Mouse (Mus musculus) forebrain, postnatal 0 days (tissue): Measurements from ENCODE around the gene Ankrd65. TPM values are rescaled to one million over a fixed set of nuclear protein-coding genes. Genes with fewer than 3 reads are reported as not detected.
A peak's percentile ranks its signal among the peaks of the same experiment; 100 is the strongest.

Experiments used
- ATAC-seq: fragments of 200-750 bp; cut with Nextera tagmentation; 2 replicates; pipeline ENCODE4 v1.8.0; 2017; ENCODE audit warnings: mild to moderate bottlenecking, moderate library complexity
- DNase-seq: peaks from one replicate; pipeline ENCODE4 v3.0.0-alpha.2; 2015
- H3K27ac ChIP-seq: fragments of 300-500 bp; sonication (generic); 2 replicates; pipeline ENCODE4 v1.5.1; 2014; ENCODE audit warnings: low read depth, mild to moderate bottlenecking, antibody characterized with exemption, low read length, moderate library complexity, mixed read lengths
- H3K27me3 ChIP-seq: fragments of 300-500 bp; sonication (generic); 2 replicates; pipeline ENCODE4 v1.6.1; 2014; ENCODE audit warnings: mild to moderate bottlenecking, low read length, mixed read lengths; ENCODE audit not compliant: insufficient read depth
- H3K36me3 ChIP-seq: fragments of 300-500 bp; sonication (generic); 2 replicates; pipeline ENCODE4 v1.6.1; 2014; ENCODE audit warnings: mild to moderate bottlenecking, moderate library complexity; ENCODE audit not compliant: insufficient read depth
- H3K4me1 ChIP-seq: fragments of 300-500 bp; sonication (generic); 2 replicates; pipeline ENCODE4 v1.6.1; 2014; ENCODE audit warnings: antibody characterized with exemption; ENCODE audit not compliant: insufficient read depth
- H3K4me2 ChIP-seq: fragments of 300-500 bp; sonication (generic); 2 replicates; pipeline ENCODE4 v1.6.1; 2014; ENCODE audit warnings: low read depth, mild to moderate bottlenecking, moderate library complexity
- H3K4me3 ChIP-seq: fragments of 300-500 bp; sonication (generic); 2 replicates; pipeline ENCODE4 v1.5.1; 2014; ENCODE audit warnings: low read depth, low read length, mixed read lengths
- H3K9ac ChIP-seq: fragments of 300-500 bp; sonication (generic); 2 replicates; pipeline ENCODE4 v1.6.1; 2014; ENCODE audit warnings: mild to moderate bottlenecking
- H3K9me3 ChIP-seq: fragments of 300-500 bp; sonication (generic); 2 replicates; pipeline ENCODE4 v1.6.1; 2016; ENCODE audit warnings: low read length
- CTCF ChIP-seq: sonication (generic); IDR thresholded peaks from 2 replicates; pipeline ENCODE4 v1.5.1; 2016; ENCODE audit warnings: antibody characterized with exemption, control low read depth, low read depth
- WGBS: fragments of 180-500 bp; shearing (Covaris S2); extraction: QIAGEN DNeasy Blood & Tissue Kit; methylation state at CpG from one replicate; pipeline ENCODE4 v1.1.7; 2014; 5-methylcytosine and 5-hydroxymethylcytosine counted together
- polyA plus RNA-seq: library from polyadenylated mRNA; unstranded; fragments of >200 nt; fragmentation: Nextera tagmentation; extraction: Ambion mirVana; gene quantifications from 2 replicates; pipeline ENCODE4 v1.2.1, GENCODE M21; 2015
- total RNA-seq: library from RNA; depleted of rRNA; stranded (reverse); fragments of >200 nt; gene quantifications from 2 replicates; pipeline ENCODE4 v1.2.3, GENCODE M21; 2014

Gene Ankrd65
- total and polyA plus RNA-seq, 2 experiments from 2014 or later: not detected

GRCm38 (mm10) chr4:155769880-155770512 lies 20.2 kb upstream of the Ankrd65 start:
- Histone ChIP-seq H3K4me1 (peaks cover 12% of the 10 kb centered on the region), H3K9me3 (no peaks in the 10 kb centered on the region), H3K36me3 (no peaks in the 10 kb centered on the region), H3K27ac (peak overlapping the region; percentile 69; the same call in 1 of the 2 replicates), H3K27me3 (no peaks in the 10 kb centered on the region), H3K9ac (peak overlapping the region; percentile 72), H3K4me3 (peak overlapping the region; percentile 50), H3K4me2 (peak overlapping the region; percentile 90)
- ATAC-seq (peak; percentile 80), DNase-seq (peak; percentile 89)
- 2% methylated on average over 39 of the region's 39 CpGs for WGBS
- peak; percentile 100 for TF ChIP-seq CTCF

- no peak for TF ChIP-seq CTCF
- DNase-seq (no peak), ATAC-seq (no peak)
- peak overlapping the region; percentile 90 for H3K4me2 ChIP-seq
- peak overlapping the region; percentile 72 for H3K9ac ChIP-seq
- peak overlapping the region; percentile 50 for H3K4me3 ChIP-seq
- 40% methylated on average over 24 of the region's 24 CpGs for WGBS
- H3K36me3 ChIP-seq: no peaks in the 10 kb centered on the region
- no peaks in the 10 kb centered on the region for H3K27me3 ChIP-seq
- H3K27ac ChIP-seq: no peak overlapping the region
- no peaks in the 10 kb centered on the region for H3K9me3 ChIP-seq
- H3K4me1 ChIP-seq: peaks cover 17% of the 10 kb centered on the region
These were observed 19.6 kb upstream of the Ankrd65 start for GRCm38 (mm10) chr4:155770626-155771025.

GRCm38 (mm10) chr4:155771706-155772105 lies 18.5 kb upstream of the Ankrd65 start:
- no peak overlapping the region for H3K4me2 ChIP-seq
- DNase-seq (no peak), ATAC-seq (no peak)
- no peak overlapping the region for H3K4me3 ChIP-seq
- no peak overlapping the region for H3K27ac ChIP-seq
- H3K9me3 ChIP-seq: no peaks in the 10 kb centered on the region
- no peaks in the 10 kb centered on the region for H3K27me3 ChIP-seq
- 88% methylated on average over 2 of the region's 2 CpGs for WGBS
- no peaks in the 10 kb centered on the region for H3K36me3 ChIP-seq
- TF ChIP-seq CTCF: no peak
- H3K9ac ChIP-seq: no peak overlapping the region
- H3K4me1 ChIP-seq: peaks cover 17% of the 10 kb centered on the region

- H3K9ac ChIP-seq: no peak overlapping the region
- H3K27me3 ChIP-seq: no peaks in the 10 kb centered on the region
- H3K4me1 ChIP-seq: peaks cover 17% of the 10 kb centered on the region
- 85% methylated on average over 13 of the region's 13 CpGs for WGBS
- ATAC-seq: no peak
- H3K27ac ChIP-seq: no peak overlapping the region
- DNase-seq: no peak
- H3K4me2 ChIP-seq: peak overlapping the region; percentile 87; the same call in 1 of the 2 replicates
- no peaks in the 10 kb centered on the region for H3K9me3 ChIP-seq
- no peak for TF ChIP-seq CTCF
- no peak overlapping the region for H3K4me3 ChIP-seq
- H3K36me3 ChIP-seq: no peaks in the 10 kb centered on the region
These were observed 17.5 kb upstream of the Ankrd65 start for GRCm38 (mm10) chr4:155772786-155773185.

DNA sequence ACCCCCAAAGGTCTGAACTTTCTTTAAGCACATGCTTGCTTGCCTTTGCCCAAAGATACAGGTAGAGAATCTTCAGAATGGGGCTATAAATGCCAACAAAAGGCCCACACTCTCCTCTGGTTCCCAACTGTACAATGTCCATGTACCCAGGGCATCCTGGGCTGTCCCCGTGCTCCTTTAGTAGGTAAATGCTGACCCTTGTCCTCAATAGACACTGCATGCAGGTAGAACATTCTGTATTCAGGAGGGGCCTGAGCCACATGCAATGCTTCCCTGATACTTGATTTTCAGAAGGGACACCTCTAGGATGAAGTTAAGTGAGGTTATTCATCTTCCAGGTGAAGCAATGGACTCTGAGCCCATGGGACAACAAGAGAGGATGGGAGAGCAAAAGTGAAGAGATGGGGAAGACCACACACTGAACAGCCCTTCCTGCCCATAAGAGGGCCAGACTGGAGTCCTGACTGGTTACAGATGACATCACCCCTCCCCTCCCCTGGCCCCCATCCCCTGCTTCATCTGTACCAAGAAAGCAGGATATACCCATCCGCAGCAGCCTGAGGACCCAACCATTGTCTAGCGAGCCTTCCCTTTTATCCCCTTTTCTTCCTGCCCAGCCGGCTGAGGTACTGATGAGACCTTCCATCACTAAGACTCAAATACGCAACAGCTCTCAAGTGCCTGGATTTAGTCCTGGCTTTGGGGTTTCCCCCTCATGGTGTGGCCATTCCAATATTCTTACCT lies 16.7 kb upstream of the Ankrd65 start:
- 35% methylated on average over 5 of the region's 5 CpGs for WGBS
- ATAC-seq (no peak), DNase-seq (no peak)
- H3K36me3 ChIP-seq: no peaks in the 10 kb centered on the region
- no peak for TF ChIP-seq CTCF
- H3K4me3 ChIP-seq: peak overlapping the region; percentile 43
- H3K4me1 ChIP-seq: peaks cover 17% of the 10 kb centered on the region
- peak overlapping the region; percentile 51; the same call in 1 of the 2 replicates for H3K9ac ChIP-seq
- peak overlapping the region; percentile 87 for H3K4me2 ChIP-seq
- no peaks in the 10 kb centered on the region for H3K27me3 ChIP-seq
- no peak overlapping the region; the same call in 1 of the 2 replicates for H3K27ac ChIP-seq
- H3K9me3 ChIP-seq: no peaks in the 10 kb centered on the region

- DNase-seq (peak; percentile 87), ATAC-seq (peak; percentile 85)
- H3K4me1 ChIP-seq: peaks cover 17% of the 10 kb centered on the region
- H3K9ac ChIP-seq: peak within 1 kb of the TSS; percentile 51
- no peaks in the 10 kb centered on the region for H3K36me3 ChIP-seq
- WGBS: 4% methylated on average over 34 of the region's 35 CpGs
- H3K27me3 ChIP-seq: no peaks in the 10 kb centered on the region
- H3K27ac ChIP-seq: peak within 1 kb of the TSS; percentile 64
- H3K4me3 ChIP-seq: peak within 1 kb of the TSS; percentile 43
- H3K9me3 ChIP-seq: no peaks in the 10 kb centered on the region
- peak within 1 kb of the TSS; percentile 87 for H3K4me2 ChIP-seq
- no peak for TF ChIP-seq CTCF
These were observed 15.9 kb upstream of the Ankrd65 start, which contains the start of gene Vwa1 for GRCm38 (mm10) chr4:155774280-155774754. Gene Vwa1 (minus strand): TSS chr4:155774698.
